Mouse (Mus musculus): ENCODE data around the gene Tmem259.
"Not testable (repeated sequence)": the region's sequence is repeated elsewhere in the genome, so short reads cannot be mapped to it uniquely, and the experiment has no call there.

GRCm38 (mm10) chr10:79959412-79959811, 24.7 kb downstream of the Tmem259 start:
- TF ChIP-seq CTCF (IDR thresholded peaks at IDR 0.05 in 2 of 3, conservative IDR thresholded peaks at IDR 0.05 in 1 of 3; ENCODE audit: control insufficient read depth in 1 of 3, insufficient read depth in 1 of 3, low read depth in 2 of 3, low read length in 3 of 3, poor library complexity in 1 of 3, severe bottlenecking in 1 of 3); POLR2A (IDR thresholded peaks at IDR 0.05; ENCODE audit: control insufficient read depth in 1 of 2, insufficient read depth in 1 of 2, low read depth in 1 of 2, low read length in 2 of 2, poor library complexity in 1 of 2); HCFC1 (IDR thresholded peaks at IDR 0.05; ENCODE audit: low read depth, low read length); MXI1 (IDR thresholded peaks at IDR 0.05; ENCODE audit: low read depth, low read length); ZNF384 (IDR thresholded peaks at IDR 0.05; ENCODE audit: low read depth, low read length); MEF2A (IDR thresholded peaks at IDR 0.05; ENCODE audit: extremely low read depth, insufficient replicate concordance, low read depth, low read length, poor library complexity, severe bottlenecking); EP300 (IDR thresholded peaks at IDR 0.05; ENCODE audit: low read depth in 1 of 2, low read length in 2 of 2): not testable (repeated sequence)
